Mouse (Mus musculus) T-cell, adult 2 months (primary cell): ENCODE data around the gene Il2rg.

Experiments used
- DNase-seq: peaks from one replicate; pipeline ENCODE4 v3.0.0; 2022; ENCODE audit warnings: low spot score

The Il2rg gene

DNA sequence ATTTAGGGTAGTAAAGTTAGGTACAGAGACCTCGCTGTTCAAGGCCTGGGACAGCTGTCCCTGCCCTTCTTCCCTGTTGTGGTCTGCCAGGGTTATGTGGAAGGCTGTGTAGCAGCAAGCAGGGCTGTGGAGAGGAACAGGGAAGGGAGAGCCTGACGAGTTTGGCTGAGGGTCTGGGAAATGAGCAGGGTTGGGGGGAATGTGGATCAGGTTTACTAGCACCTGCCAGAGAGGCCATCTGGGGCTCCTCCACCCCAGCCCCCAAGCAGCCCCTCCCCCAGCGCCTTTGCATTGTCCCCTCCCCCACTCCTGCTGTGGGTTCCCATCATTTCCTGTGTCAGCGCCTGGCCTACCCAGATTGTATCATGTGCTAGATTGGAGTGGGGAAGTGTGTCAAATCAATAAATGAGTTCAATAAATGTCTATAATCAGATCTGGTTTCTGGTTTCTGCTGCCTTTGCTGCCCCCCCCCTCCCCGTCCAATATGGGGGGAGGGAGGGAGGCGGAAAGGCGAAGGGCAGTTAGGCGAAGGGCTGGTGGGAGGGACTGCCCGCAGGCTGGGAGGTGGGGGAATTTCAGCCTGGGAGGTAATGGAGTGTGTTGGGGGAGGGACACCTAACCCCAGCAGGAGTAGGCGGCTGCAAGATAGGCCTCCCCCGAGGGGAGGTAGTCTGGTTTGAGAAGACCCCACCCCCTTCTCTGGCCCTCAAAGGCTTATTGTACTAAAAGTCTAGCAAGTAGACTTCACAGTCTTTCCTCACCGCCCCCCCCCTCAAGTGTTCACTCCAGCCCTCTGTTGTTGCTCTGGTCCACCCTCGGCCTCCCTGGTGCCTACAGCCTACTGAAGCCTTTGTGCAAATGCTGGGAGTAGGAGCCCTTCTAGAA lies 7.4 kb downstream of the Il2rg start:
- DNase-seq, result no peak

DNA sequence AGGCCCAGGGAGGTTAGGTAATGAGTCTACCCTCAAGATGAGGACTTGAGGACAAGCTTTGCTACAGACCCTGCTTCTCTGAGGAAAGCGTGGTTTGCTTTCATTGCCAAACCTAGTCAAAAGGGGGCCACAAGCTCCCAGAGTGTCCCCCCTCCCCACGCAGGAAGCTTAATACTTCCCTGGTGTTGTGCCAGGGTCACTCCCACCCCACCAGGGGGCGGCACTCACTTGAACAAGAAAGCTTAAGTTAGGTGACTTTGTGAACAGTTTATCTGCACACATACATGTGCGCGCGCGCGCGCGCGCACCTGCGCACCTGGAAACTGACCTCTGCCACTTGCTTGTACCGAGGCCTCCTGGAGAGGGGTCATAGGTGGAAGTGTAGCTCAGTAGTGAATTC lies 11.5 kb downstream of the Il2rg start:
- peak; percentile 63 for DNase-seq

DNA sequence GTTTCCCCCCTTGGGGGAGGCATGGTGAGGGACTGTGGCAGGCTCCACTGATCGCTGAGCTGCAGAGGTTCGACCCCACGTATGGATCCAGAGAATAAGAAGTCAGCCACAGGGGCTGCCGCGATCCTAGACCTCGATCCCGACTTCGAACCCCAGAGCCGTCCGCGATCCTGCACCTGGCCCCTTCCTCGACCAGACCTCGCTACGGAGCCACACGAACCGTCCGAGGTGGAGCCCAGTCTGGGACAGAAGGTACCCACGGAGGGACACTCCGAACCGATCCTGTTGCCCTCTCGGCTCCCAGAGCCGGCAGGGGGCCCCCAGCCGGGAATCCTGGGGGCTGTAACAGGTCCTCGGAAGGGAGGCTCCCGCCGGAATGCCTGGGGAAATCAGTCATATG lies 13.3 kb downstream of the Il2rg start:
- DNase-seq, result no peak

DNA sequence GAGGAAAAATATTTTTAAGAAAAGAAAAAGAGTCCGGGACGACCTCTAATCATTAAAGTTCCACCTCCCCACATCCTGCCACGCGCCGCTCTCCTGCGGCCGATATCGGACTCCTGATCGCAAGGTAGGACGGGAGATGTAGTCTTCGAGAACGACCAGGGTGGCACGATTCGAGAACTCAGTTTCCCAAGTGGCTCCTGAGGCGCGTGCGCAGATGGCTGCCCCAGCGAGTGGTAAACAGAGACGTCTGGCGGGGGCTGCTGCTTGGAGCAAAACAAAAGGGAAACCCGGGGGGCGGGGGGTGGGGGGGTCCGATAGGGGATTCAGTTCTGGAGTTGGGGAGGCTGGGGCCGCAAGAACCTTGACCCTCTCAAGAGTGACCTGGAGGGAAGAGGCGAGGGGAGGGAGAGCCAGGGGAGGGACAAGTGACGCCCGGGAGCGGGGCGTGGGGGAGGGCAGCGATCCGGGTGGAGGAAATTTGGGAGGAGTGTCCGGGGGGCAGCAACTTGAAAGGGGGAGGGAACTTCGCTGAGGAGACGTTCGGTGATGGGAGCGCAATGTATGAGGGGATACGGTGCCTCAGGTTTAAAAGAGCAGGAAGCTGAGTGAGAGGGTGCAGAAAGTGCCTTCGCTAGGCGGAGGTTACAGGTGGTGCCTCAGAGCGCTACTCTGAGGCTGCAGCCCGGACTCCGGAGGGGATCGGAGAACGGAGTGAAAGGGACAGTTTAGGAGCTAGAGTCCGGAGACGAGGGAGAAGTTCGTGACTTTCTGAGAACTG lies 13.9 kb downstream of the Il2rg start, which contains the start of gene Foxo4:
TSS of gene Foxo4 (plus strand) at position 577 of the 778 bp plus-strand sequence.
- peak; percentile 89 for DNase-seq

DNA sequence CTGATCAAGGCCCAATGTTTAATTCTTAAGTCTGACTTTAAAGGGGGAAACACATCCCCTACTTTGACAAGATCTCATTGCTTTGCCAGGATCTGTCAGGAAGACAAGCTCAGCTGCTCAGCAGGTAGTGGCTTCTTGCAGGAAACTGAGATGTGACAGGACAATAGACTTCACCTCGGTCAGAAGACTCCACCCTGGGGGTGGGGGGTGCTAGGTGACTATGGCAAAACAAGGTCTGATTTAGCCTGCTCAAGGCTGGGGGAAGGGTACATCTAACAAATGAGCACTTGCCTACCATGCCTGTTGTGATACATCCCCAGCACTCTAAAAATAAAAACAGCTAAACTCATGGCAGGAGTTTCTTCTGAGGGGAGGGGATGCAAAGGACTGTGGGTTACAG lies 23.0 kb downstream of the Il2rg start:
- no peak for DNase-seq

DNA sequence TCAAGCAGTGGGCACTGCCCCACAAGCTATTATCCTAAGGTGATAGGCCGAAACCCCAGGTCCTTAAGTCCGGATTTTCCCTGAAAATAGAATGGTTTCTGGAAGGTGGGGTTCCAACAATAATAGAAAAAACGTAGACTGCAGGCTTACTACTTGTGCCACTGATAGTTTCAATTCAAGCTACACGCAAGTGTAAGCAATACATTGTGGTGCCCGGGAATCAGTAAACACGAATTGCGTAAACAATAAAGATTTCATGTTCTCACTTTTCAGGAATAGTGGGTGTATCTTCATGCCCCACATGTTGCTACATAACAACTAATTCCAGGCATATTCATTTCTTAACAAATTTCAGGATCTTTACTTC lies 45.3 kb downstream of the Il2rg start:
- no peak for DNase-seq

DNA sequence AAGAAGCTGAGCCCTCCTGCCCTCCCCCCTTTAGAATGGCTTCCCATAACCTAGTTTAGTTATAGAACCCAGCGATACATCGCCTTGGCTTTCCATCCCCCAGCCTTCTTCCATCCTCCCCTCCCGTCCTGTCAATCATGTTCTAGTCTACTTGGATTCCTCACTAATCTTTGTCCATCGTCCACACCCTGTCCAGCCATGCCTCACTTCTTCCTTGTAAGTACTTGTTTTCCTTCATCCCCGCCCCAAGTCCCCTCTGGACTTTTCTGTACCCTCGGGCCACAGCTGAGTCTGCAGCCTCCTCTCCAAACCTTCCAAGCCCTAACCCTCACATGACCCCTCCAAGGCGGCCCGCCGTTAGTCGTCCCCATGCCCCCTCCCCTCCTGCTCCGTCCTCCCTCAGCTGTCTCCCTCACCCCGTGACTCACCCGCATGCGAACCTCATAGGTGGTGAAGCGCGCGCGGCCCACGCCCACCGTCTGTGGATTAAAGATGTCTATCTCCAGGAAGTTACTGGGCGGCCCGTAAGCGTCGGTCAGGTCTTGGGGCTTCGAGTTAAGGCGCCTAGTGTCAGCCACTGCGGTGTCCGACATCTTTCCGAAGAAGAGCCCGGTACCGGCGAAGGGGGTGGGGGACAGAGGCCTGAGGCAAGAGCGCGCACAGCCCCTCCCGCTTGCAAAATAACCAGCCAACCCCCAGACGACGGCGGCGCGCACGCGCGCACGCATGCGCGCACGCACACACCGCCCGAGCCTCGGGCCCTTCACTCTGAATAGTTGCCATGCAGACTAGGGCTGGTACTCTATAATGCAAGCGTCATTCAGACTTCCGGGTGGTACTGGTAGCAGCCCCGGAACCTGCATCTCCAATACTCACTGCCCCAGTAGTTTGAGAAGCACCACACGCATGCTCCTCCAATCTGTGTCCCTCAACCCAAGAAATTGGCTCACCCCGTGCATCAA lies 45.9 kb downstream of the Il2rg start, which contains the start of gene Snx12:
TSS of gene Snx12 (minus strand) at position 730 of the 962 bp plus-strand sequence.
- DNase-seq, result peak; percentile 88
